Mouse (Mus musculus): Measurements from ENCODE around the gene Tmco3. TPM values are rescaled to one million over a fixed set of nuclear protein-coding genes. Genes with fewer than 3 reads are reported as not detected.

Tmco3 gene
- 21.3 TPM for total RNA-seq (2023)

DNA sequence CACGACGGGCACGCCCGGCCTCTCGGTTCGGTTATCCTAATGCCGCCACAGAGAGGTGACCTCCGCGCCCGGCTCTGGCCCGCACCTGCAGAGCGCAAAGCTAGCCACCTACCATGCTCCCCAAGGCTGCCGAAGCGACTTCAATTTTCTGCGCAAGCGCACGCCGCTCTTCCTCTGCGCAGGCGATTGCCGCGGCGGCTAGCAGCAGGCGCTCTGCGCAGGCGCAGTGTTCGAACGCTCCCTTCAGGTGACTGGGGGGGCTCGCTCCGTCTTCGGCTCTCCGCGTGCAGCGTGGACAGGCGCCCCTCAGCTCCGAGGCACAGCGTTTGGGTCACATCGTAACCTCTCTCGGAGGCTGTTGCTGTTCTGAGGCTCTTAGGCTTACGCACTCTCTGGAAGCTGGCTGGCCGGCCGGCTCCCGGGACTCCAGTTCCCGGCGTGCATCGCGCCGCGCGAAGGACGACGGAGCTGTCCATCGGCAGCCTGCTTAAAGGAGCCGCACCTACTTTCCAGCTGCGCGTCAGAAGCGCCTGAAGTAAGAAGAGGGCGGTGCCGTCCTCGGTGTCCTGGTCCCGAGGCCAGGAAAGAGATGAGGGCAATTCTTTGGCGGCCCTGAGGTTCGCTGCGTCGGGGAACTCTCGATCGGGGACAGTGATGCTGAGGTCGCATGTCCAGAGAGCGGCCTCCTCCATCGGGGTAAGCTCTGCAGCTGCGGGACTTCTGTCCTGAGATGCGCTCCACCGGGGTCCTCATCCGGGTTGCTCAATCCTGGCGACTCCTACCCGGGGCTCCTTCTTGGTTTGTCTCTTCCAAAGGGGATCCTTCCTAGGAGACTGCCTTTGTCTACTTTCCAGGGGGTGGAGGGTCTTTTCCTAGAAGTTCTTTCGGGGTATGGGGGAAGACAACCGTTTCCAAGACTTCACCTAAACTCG is at the start of gene Tmco3, which contains the start of gene Dcun1d2:
Tmco3 (plus strand) TSS at position 499 of the 932 bp plus-strand sequence.
Dcun1d2 (minus strand) TSS at position 440 of the 932 bp plus-strand sequence.

DNA sequence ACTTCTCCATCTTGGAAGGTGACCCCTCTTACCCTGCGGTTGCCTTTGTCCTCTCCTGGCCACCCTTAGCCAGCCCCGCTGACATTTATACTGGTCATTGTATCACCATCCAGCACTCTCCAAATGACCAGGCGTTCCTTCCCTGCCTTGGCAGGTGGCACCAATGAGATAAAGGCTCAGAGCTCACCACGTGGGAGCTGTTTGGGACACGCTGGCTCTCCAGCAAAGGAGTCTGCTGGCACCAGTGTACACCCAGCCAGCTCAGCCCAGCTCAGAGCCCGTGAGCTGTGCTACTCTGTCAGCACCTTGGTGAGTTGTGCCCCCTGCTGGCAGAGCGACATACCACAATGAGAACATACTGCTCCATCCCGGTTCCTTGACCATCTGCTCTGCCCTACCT is 34.0 kb upstream of the Tmco3 start, which contains the start of gene Adprhl1:
Adprhl1 (minus strand) TSS at position 144 of the 400 bp plus-strand sequence.

DNA sequence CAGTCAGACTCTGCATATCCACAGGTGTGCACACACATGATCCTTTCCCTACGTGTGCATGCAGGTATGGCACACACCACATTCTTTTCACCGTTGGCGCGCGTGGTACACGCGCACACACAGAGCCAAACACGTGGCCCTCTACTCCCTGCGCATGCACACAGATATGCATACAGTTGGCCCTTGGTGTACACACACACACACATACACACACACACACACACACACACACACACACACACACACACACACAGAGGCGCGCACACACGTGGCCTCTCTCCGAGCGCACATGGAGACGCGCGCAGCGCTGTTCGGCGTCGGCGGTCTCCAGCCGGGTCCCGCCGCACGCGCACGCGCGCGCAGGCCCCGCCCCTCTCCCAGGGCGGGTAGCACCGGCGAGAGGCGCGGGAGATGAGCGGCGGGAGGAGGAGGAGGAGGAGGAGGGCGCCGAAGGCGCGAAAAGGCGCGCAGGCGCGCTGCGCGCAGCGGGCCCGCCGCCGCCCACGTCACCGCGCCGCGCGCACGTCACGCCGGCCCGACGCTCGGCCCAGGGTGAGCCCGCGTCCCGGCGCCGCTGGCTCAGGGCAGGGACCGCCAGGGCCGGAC is 50.4 kb downstream of the Tmco3 start, which contains the start of gene Tfdp1:
Tfdp1 (plus strand) TSS at position 497 of the 606 bp plus-strand sequence.

Other genes starting within 250 kb of the Tmco3 start
- not detected for gene Proz, start 227.3 kb upstream of the Tmco3 start, total RNA-seq (2023)
- gene Pcid2, start 182.7 kb upstream of the Tmco3 start, total RNA-seq (2023) = 38.9 TPM
- 42.4 TPM for gene Cul4a, start 182.6 kb upstream of the Tmco3 start, total RNA-seq (2023)
- 95.8 TPM for gene Lamp1, start 129.0 kb upstream of the Tmco3 start, total RNA-seq (2023)
- gene Grtp1, start 87.6 kb upstream of the Tmco3 start, total RNA-seq (2023) = not detected
- not detected for gene Adprhl1, start 34.0 kb upstream of the Tmco3 start, total RNA-seq (2023)
- gene Dcun1d2, start 59 bp upstream of the Tmco3 start, total RNA-seq (2023) = 19.9 TPM
- 34.8 TPM for gene Tfdp1, start 50.6 kb downstream of the Tmco3 start, total RNA-seq (2023)
- not detected for gene Atp4b, start 108.6 kb downstream of the Tmco3 start, total RNA-seq (2023)
- gene Grk1, start 116.9 kb downstream of the Tmco3 start, total RNA-seq (2023) = 0.12 TPM
- not detected for gene Tmem255b, start 147.0 kb downstream of the Tmco3 start, total RNA-seq (2023)
- 8.1 TPM for gene Gas6, start 206.3 kb downstream of the Tmco3 start, total RNA-seq (2023)